Comparison of ENCODE assay signal across 24 mouse cellular contexts in the genomic region with DNA sequence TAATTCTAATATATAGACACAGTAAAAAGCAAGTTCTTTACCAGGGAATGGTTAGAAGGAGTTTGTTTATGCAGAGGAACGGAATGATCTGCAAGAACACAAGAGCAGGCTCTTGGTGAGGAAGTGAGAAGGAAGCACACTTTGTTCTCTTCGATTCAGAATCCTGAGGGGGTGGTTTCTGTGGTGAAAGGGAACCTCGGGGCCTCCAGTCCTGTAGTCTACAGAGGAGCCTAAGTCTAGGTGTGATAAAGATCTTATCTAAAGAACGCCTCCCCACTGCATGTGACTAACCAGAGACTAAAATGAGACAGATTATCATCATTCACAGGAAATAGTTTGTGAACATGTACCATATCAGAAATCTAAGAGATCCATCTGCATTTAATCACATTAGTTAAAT. TPM values are rescaled to one million over a fixed set of nuclear protein-coding genes. Genes with fewer than 3 reads are reported as not detected.
DNase-seq lines count a peak whose midpoint lies in the region; ATAC-seq and TF ChIP-seq lines count a peak whose summit lies in the region.
"Had no signal": no experiment of that assay in that cellular context is flagged by ENCODE, and none has a peak within 500 bp of the region (broad histone marks: within the 10 kb centered on the region; RNA-seq: fewer than 3 reads in every experiment).

No protein-coding gene starts in this region.

- no peak overlapping the region for H3K9ac ChIP-seq in stomach, postnatal 0 days (ENCODE audit: low read length)
- H3K9ac ChIP-seq: embryonic facial prominence, embryonic 13.5 days; forebrain, postnatal 0 days; hindbrain, embryonic 13.5 days; limb, embryonic 15.5 days; liver, postnatal 0 days had no signal

- 87% methylated on average over 4 of the region's 4 CpGs for WGBS in hindbrain, embryonic 10.5 days
- WGBS in stomach, postnatal 0 days = 58% methylated on average over 4 of the region's 4 CpGs

- TF ChIP-seq CTCF in stomach, postnatal 0 days (IDR thresholded peaks at IDR 0.05; ENCODE audit: low read depth) = no peak

- peak; percentile 37 for DNase-seq in right cerebral cortex, adult 18-20 months
- DNase-seq in right cerebral cortex, postnatal 14 days = no peak
- peak; percentile 46 to 72 for DNase-seq in natural killer cell, adult 2 months (ENCODE audit: low spot score in 2 of 2)
- no peak for DNase-seq in hindbrain, embryonic 10.5 days (ENCODE audit: low spot score)
- no peak for DNase-seq in kidney, postnatal 36 days
- DNase-seq in stomach, postnatal 0 days (ENCODE audit: low spot score) = no peak
- DNase-seq in urinary bladder, adult 18-20 months (ENCODE audit: low spot score in 2 of 2) = no peak
- DNase-seq: adrenal gland, adult 8-10 months; B cell, adult 2 months; cerebellum, adult 8-10 months; forebrain, postnatal 0 days; gastrocnemius, postnatal 10 days; heart, adult 2 months; kidney, adult 11 months; kidney, postnatal 10 days; liver, postnatal 0 days had no signal

- no peak for TF ChIP-seq EP300 in stomach, postnatal 0 days (optimal IDR thresholded peaks at IDR 0.05)

- no peaks in the 10 kb centered on the region for H3K4me1 ChIP-seq in hindbrain, embryonic 10.5 days (replicated peaks)
- no peaks in the 10 kb centered on the region for H3K4me1 ChIP-seq in stomach, postnatal 0 days (replicated peaks; ENCODE audit: control insufficient read depth, insufficient read depth)
- H3K4me1 ChIP-seq: embryonic facial prominence, embryonic 13.5 days; hindbrain, embryonic 13.5 days; limb, embryonic 15.5 days had no signal

- H3K27me3 ChIP-seq in hindbrain, embryonic 10.5 days (ENCODE audit: insufficient read depth, poor library complexity, severe bottlenecking) = no peaks in the 10 kb centered on the region
- H3K27me3 ChIP-seq in stomach, postnatal 0 days (ENCODE audit: control insufficient read depth, insufficient read depth, low read length) = no peaks in the 10 kb centered on the region
- H3K27me3 ChIP-seq: embryonic facial prominence, embryonic 13.5 days; hindbrain, embryonic 13.5 days; limb, embryonic 15.5 days had no signal

- H3K36me3 ChIP-seq in hindbrain, embryonic 10.5 days = peaks cover 24% of the 10 kb centered on the region; the same call in 1 of the 2 replicates
- H3K36me3 ChIP-seq in stomach, postnatal 0 days (ENCODE audit: control insufficient read depth, insufficient read depth, low read length) = no peaks in the 10 kb centered on the region; the same call in 1 of the 2 replicates
- H3K36me3 ChIP-seq: limb, embryonic 15.5 days had no signal

- H3K4me2 ChIP-seq in stomach, postnatal 0 days (replicated peaks; ENCODE audit: low read depth) = no peak overlapping the region
- H3K4me2 ChIP-seq: embryonic facial prominence, embryonic 13.5 days; hindbrain, embryonic 13.5 days; limb, embryonic 15.5 days; midbrain, embryonic 11.5 days had no signal

- H3K9me3 ChIP-seq in hindbrain, embryonic 10.5 days = no peaks in the 10 kb centered on the region
- H3K9me3 ChIP-seq in stomach, postnatal 0 days (ENCODE audit: control insufficient read depth, low read length) = no peaks in the 10 kb centered on the region
- H3K9me3 ChIP-seq: embryonic facial prominence, embryonic 13.5 days; hindbrain, embryonic 13.5 days; limb, embryonic 15.5 days had no signal

- H3K27ac ChIP-seq in hindbrain, embryonic 10.5 days = no peak overlapping the region
- H3K27ac ChIP-seq in stomach, postnatal 0 days (replicated peaks) = no peak overlapping the region
- H3K27ac ChIP-seq: embryonic facial prominence, embryonic 13.5 days; heart, adult 2 months; hindbrain, embryonic 13.5 days; limb, embryonic 15.5 days had no signal

- peak; percentile 89 for ATAC-seq in common myeloid progenitor, adult 5-6 weeks (replicated peaks; ENCODE audit: low read depth, poor library complexity, severe bottlenecking)
- no peak for ATAC-seq in stomach, postnatal 0 days (ENCODE audit: low FRiP score, low TSS enrichment)
- ATAC-seq: forebrain, postnatal 0 days; liver, postnatal 0 days had no signal

- H3K4me3 ChIP-seq in hindbrain, embryonic 10.5 days = no peak overlapping the region
- H3K4me3 ChIP-seq in stomach, postnatal 0 days (ENCODE audit: low read depth, low read length) = no peak overlapping the region
- H3K4me3 ChIP-seq: embryonic facial prominence, embryonic 13.5 days; heart, adult 2 months; hindbrain, embryonic 13.5 days; limb, embryonic 15.5 days had no signal

RNA-seq across cellular contexts. Expression of a gene that starts 12.4 kb away (rescaled TPM):
- 5.1 and 6.3 TPM in 2 replicates for total RNA-seq in common myeloid progenitor, adult 5-6 weeks (2017)
- polyA plus RNA-seq in hindbrain, embryonic 10.5 days (2016; fragmentation: Nextera tagmentation; extraction: Ambion mirVana) = 12.8 and 13.9 TPM in 2 replicates
- 4.1 and 4.3 TPM in 2 replicates for polyA plus RNA-seq in stomach, postnatal 0 days (2015; fragmentation: Nextera tagmentation; extraction: Ambion mirVana)

RNA-seq across cellular contexts. Expression of a gene that starts 21.6 kb away (rescaled TPM):
- total RNA-seq in common myeloid progenitor, adult 5-6 weeks (2017) = 19.0 and 19.4 TPM in 2 replicates
- polyA plus RNA-seq in hindbrain, embryonic 10.5 days (2016; fragmentation: Nextera tagmentation; extraction: Ambion mirVana) = 0.25 and 0.64 TPM in 2 replicates
- 1.9 and 2.0 TPM in 2 replicates for polyA plus RNA-seq in stomach, postnatal 0 days (2015; fragmentation: Nextera tagmentation; extraction: Ambion mirVana)
- total RNA-seq: layer of hippocampus, postnatal 10 days; left cerebral cortex, postnatal 25 days had no signal
- polyA plus RNA-seq: neural tube, embryonic 14.5 days had no signal

Comparison
In these comparisons a context has a peak if more than half of its experiments do, and no peak if none do; other contexts are left out.
1. DNase-seq: peak in right cerebral cortex, adult 18-20 months (single experiment) and natural killer cell, adult 2 months (2 of 2); none in right cerebral cortex, postnatal 14 days (single experiment), hindbrain, embryonic 10.5 days (single experiment), kidney, postnatal 36 days (0 of 2), stomach, postnatal 0 days (single experiment) and urinary bladder, adult 18-20 months (0 of 2).